Mouse (Mus musculus) layer of hippocampus, postnatal 14 days (tissue): ENCODE results near the gene Tmtc2. TPM values are rescaled to one million over a fixed set of nuclear protein-coding genes. Genes with fewer than 3 reads are reported as not detected.

Experiments
- DNase-seq, 2 experiments: peaks; one replicate each; pipeline ENCODE4 v3.0.0; 2021 to 2022; ENCODE audit warnings: low spot score in 2 of 2, mixed read lengths in 1 of 2
- total RNA-seq, 2 experiments: library from RNA; stranded (reverse); gene quantifications; 2 replicates each; pipeline ENCODE4 v1.2.3; 2021

Gene Tmtc2
- total RNA-seq, 2 experiments from 2014 or later: 12.1 to 12.4 TPM

GRCm38 (mm10) chr10:105554153-105554552 is 20.1 kb downstream of the Tmtc2 start:
- DNase-seq: no peak

- no peak for DNase-seq
Measured at GRCm38 (mm10) chr10:105548040-105548439, 26.2 kb downstream of the Tmtc2 start.

- no peak for DNase-seq
Measured at GRCm38 (mm10) chr10:105544004-105545003, 29.9 kb downstream of the Tmtc2 start.

- no peak for DNase-seq
Measured at GRCm38 (mm10) chr10:105542081-105542480, 32.2 kb downstream of the Tmtc2 start.

- no peak for DNase-seq
Measured at GRCm38 (mm10) chr10:105539697-105540096, 34.6 kb downstream of the Tmtc2 start.

- DNase-seq: no peak
Measured at GRCm38 (mm10) chr10:105536910-105537309, 37.3 kb downstream of the Tmtc2 start.

GRCm38 (mm10) chr10:105535848-105536247 is 38.4 kb downstream of the Tmtc2 start:
- no peak for DNase-seq

- DNase-seq: no peak
Measured at GRCm38 (mm10) chr10:105532747-105533146, 41.5 kb downstream of the Tmtc2 start.

GRCm38 (mm10) chr10:105532019-105532525 is 42.2 kb downstream of the Tmtc2 start:
- no peak for DNase-seq

- no peak for DNase-seq
Measured at GRCm38 (mm10) chr10:105531080-105531894, 43.0 kb downstream of the Tmtc2 start.

GRCm38 (mm10) chr10:105523405-105524088 is 50.7 kb downstream of the Tmtc2 start:
- DNase-seq: no peak

GRCm38 (mm10) chr10:105522431-105522830 is 51.8 kb downstream of the Tmtc2 start:
- DNase-seq: no peak

GRCm38 (mm10) chr10:105519154-105519806 is 55.0 kb downstream of the Tmtc2 start:
- DNase-seq: no peak

GRCm38 (mm10) chr10:105518144-105518543 is 56.1 kb downstream of the Tmtc2 start:
- no peak for DNase-seq

GRCm38 (mm10) chr10:105513777-105514322 is 60.4 kb downstream of the Tmtc2 start:
- no peak for DNase-seq

- no peak for DNase-seq
Measured at GRCm38 (mm10) chr10:105509896-105510272, 64.4 kb downstream of the Tmtc2 start.

GRCm38 (mm10) chr10:105509146-105509895 is 64.9 kb downstream of the Tmtc2 start:
- no peak for DNase-seq

GRCm38 (mm10) chr10:105507982-105508786 is 66.1 kb downstream of the Tmtc2 start:
- DNase-seq: no peak

GRCm38 (mm10) chr10:105506046-105506445 is 68.2 kb downstream of the Tmtc2 start:
- no peak for DNase-seq
